Mouse (Mus musculus) heart, adult 18-20 months (tissue): ENCODE measurements around the gene Tnrc6b. TPM values are rescaled to one million over a fixed set of nuclear protein-coding genes. Genes with fewer than 3 reads are reported as not detected.

ENCODE experiments used
- DNase-seq, 2 experiments: peaks; one replicate each; pipeline ENCODE4 v3.0.0; 2021 to 2022; ENCODE audit warnings: mixed read lengths in 1 of 2
- total RNA-seq, 2 experiments: library from RNA; stranded (reverse); gene quantifications; 2 replicates each; pipeline ENCODE4 v1.2.3; 2021

Tnrc6b gene
- total RNA-seq, 2 experiments from 2014 or later, result 42.3 to 48.8 TPM

DNA sequence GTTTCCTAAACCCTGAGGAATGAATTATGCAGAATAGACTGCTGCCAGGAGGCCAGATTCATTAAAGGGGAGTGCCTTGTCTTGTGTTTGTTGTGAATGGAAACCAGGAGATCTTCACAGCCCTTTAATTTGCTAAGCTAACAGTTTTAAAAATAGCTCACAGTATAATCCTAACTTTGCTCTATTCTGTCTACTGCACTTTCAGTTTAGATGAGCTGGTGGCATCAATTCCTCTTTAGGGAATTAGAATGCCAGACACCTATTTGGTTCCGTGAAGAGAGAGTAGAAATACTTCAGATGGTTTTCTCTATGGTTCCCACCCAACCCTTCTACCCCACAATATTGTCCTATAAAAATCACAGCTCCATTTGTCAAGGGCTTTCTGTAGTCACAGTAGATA is 74.6 kb downstream of the Tnrc6b start:
- no peak for DNase-seq

DNA sequence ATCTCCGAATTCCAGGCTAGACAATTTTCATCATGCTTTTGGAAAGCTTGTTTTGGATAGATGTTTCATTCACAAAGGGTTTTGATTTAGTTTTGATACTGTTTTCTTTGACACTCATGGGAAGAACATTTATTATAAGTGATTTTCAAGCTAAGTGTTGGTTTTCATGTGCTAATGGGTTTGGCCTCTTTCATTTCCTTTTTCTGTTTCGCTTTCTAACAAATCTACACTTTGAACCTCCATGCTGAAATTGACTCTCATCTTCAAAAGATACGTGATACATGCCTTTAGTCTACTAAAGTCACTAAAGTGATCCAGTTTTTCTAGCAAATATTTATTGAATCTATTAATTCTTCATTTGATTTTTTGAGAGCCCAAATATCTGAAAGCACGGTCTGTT is 76.6 kb downstream of the Tnrc6b start:
- DNase-seq, result no peak

DNA sequence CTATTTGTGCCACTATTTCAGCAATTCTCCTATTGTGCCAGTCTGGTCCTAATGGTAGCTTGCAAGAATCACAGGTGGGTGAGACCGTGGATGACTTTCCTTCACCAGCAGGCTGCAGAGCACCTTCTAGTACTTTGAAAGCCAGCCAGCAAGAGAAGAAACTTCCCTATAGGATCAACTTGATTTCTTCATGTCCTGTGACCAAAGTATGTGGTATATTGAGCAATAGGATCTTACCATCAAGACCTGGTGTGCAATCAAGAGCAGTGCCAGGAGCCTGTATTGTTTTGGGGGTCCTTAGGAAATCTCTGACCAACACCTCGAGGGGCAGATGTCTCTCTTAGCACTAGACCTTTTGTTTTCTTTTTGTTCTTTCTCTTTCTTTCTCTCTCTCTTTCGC is 81.4 kb downstream of the Tnrc6b start:
- no peak for DNase-seq

DNA sequence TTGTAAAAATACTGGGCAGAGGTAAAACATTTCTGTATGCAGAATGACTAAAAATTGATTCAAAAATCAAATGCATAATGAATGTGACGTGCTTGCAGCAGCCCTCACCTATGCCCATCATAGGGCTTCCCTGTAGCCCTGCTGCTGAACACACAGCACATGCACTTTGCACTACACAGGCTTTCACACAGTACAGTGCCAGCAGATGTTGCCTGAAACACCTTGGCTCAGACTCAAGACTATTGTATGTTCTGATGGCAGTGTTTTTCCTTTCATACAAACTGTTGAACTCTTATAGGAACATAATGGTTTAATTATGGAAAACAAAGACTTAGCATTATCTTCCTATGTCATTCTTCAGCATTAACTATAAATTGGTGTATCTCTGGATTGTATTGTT is 84.0 kb downstream of the Tnrc6b start:
- DNase-seq, result no peak

DNA sequence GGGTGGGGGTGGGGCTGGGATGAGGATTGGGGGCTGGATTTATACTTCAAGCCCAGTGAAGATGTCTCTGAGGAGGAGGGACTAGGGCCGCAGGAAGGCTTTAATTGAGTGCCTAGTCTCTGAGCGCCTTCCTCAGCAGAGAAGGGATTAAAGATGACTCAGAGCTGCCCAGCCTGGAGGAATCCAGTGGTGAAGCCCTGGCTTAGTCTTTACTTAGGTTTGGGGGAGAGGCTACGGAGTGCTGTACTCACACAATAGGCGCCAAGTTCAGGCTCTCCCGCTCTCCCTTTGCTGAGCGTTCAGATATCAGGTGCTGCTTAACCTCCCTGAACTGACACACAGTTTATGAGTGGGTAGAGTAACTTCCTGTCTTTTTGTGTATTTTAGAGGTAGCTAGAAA is 86.6 kb downstream of the Tnrc6b start:
- DNase-seq, result peak; percentile 29 to 47

DNA sequence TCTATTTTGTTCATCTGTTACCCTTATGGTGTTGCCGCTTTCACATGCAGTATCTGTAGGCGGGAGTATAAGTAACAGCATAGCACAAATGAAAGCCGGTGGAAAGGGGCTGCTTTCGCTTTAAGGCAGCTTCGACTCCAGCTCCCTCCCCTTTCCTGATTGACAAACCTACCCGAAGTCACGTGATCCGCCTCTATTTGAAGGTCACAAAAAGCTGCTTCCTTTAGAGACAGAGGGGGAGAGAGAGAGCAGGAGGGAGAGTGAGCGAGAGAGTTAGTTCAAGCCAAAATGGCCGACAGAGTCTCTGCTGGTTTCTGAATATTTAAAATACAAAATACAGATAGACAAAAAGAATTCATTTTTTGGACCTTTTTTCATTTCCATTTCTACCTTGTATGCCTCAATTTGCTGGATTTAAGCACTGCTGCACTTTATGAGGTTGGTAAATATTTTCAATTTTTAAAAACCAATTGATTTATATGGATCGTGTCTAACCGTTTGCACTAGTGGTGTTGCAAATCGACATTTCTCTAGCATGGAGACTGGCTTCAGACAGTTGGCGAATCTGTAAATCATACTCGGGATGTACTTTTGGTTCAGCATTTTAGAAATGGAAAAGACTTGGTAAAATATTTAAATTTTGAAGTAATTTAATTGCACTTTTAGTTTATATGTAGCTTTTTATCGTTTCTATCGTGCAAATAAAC is 87.4 kb downstream of the Tnrc6b start:
- peak; percentile 94 to 97 for DNase-seq

DNA sequence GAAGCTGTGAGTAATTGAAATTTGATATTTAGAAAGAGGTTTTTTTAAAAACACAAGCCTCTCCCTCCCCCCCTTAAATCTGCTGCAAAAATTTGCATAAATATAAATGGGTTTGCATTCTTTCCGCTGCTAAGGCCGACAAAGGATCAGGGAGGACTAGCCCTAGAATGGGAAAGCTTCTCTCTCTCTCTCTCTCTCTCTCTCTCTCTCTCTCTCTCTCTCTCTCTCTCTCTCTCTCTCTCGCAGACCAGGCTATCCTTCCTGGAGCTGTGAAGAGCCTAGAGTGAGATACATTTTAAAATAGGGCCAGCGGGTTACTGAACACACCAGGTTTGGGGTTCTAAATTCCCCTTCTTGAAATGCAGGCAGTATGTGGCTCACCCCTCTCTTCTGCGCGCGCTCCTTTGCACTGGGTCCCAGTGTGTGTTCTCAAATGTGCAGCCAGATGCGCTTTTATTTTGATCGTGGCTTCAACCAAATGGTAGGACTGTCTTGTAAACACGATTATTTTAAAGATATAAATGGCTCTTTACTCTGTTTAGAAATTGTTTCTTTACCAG is 88.0 kb downstream of the Tnrc6b start:
- peak; percentile 42 to 70 for DNase-seq

DNA sequence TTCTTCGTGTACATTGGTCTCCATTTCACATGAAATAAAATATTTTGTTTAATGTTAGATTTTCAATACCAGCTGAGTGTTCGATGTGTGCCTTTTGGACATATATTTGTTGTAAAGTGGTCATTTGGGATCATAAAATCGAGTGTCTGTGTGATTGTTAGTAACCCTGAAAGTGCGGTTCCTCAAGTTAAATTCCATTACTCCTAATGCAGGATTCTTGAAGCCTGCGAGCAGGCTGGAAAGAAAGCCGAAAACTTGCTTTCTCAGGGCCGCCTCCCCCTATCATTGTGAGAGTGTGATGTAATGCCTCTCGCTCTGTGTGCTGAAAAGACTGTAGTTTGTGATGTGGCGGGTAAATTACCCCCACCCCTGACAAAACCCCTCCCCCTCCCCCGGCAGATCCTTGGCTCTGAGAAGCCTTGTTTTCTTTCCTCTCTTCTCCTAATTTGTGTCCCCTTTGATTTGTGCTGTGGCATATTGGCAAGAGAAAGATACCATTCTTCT is 88.6 kb downstream of the Tnrc6b start:
- peak; percentile 43 to 65 for DNase-seq

DNA sequence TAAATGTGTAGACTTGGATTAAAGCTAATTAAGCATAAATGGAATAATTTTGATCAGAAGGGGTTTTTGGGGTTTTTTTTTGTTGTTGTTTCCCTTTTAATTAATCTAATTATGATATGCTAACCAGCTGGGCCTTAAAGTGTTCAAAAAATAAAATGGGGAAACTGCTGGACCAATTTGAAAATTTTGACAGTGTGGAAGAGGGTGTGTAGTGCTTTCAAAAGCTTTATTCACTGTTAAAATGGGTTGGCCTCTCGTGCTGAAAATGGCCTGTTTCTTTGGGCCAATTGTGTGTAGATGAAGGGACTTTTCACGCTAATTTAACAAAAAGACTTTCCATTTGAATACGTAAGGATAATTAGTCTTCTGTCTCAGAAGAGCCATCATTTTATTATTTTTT is 89.1 kb downstream of the Tnrc6b start:
- DNase-seq, result no peak

DNA sequence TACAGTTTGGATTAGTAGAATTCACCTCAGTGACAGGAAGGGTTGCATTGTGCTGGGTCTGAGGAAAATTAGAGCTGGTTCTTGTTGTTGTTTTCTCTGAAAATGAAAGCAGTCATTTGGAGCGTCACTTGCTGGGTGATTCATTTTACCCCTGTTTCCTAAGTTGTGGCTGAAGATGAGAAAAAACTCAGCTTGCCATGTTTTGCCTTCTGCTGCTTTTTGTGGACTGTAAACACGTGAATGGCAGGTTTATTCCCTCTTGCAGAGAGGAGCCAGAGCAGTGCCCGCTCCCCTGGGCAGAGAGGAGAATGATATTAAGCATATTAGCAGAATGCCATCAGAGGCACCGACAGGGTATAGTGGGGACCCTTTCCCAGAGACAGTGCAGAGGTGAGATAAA is 89.7 kb downstream of the Tnrc6b start:
- peak; percentile 13 to 36 for DNase-seq

DNA sequence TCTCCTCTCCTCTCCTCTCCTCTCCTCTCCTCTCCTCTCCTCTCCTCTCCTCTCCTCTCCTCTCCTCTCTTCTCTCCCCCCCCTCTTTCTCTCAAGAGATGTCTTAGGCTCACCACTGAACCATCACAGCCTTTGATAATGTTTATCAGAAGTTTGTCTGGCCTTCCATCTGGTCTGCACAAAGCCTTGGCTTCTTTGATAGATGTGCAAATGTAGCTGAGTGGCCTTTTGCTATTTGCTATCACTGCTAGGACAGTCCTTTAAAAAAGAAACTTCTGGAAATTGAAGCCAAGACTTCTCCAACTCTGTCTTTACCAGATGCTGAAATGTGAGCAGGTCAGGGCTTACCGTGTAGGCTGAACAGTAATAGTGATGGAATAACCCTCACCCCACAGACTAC is 90.5 kb downstream of the Tnrc6b start:
- DNase-seq, result no peak

DNA sequence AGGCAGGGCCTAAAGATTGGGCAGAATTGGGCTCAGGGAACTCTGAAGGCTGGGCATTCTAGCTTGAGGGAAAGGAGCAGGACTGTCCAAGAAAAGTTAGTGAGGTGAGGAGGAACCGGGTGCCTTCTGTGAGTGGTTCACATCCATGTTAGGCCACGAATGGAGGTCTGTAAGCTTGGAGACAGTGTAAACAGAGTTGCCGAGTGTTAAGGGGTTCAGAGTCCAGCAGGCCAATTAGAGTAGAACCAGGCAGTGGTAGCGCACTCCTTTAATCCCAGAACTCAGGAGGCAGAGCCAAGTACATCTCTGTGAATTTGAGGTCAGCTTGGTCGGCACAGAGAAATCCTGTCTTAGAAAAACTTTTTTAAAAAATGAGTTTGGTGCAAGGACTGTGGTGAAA is 96.0 kb downstream of the Tnrc6b start:
- no peak for DNase-seq

DNA sequence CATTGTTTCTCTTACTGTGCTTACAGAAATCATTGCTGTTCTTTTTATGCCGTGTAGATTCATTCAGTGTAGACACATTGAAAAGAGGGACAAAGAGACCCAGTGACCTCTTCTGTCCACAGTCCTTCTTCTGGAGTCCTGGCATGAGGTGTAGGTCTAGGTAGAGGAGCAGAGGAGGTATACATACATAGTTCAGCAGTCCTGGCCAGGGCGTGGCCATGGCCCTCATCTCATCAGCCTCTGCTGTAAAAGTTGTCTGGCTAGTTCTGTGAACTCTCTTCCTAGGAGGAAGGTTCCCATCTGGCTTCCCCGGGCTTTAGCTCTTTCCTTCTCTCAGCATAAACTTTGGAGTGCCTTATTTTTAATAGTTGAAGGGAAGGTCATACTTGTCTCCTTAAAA is 99.1 kb downstream of the Tnrc6b start:
- DNase-seq, result no peak

DNA sequence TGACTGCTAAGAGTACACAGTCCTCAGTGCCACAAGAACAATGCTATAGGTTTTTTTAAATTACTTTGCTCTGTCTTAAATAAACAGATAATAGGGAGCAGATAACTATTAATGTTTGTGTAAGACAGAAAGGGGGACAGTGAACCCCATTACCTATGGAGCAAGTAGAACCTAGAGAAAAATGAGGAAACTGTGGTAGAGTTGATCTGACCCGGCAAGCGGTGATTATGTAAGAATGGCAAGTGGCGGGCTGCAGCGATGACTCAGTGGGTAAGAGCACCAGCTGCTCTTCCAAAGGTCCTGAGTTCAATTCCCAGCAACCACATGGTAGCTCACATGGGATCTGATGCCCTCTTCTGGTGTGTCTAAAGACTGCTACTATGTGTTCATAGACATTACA is 101.7 kb downstream of the Tnrc6b start:
- peak in 1 of 2 experiments; percentile 14 for DNase-seq

DNA sequence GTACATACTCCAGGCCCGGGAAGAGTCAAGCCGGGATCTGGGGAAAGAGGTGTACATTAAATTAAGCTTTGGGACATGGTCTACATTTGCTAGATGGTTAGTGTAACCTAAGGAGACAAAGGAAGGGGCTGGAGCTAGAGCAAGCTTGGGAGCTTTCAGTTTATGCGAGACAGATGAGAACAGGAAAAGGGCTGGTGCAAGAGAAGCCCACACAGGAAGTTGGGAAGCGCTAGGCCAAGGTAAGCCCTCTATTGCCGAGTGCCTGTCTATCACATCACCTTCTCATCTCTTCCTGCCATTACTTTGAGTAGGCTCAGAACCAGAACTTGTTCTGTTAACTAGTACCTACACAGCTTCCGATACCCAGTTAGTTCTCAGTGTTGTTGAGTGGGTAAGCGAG is 103.7 kb downstream of the Tnrc6b start:
- DNase-seq, result no peak

DNA sequence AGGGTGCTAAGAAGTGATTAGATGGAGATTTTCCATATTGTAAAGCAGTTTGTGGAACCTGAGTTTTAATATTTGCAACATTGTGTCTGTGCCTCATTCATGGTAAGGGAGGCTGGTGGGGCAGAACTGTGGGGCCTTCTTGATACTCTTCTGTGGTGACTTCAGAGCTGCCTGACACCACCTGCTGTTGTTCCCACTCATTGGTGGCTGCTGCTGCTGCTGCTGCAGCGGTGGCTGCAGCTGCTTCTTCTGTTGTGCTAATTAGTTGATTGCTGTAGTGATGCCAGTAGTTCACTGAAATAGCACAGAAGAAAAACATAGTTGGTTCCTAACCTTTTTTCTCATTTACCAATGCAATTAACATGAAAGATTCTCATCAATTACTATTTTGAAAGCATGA is 111.2 kb downstream of the Tnrc6b start:
- no peak for DNase-seq

DNA sequence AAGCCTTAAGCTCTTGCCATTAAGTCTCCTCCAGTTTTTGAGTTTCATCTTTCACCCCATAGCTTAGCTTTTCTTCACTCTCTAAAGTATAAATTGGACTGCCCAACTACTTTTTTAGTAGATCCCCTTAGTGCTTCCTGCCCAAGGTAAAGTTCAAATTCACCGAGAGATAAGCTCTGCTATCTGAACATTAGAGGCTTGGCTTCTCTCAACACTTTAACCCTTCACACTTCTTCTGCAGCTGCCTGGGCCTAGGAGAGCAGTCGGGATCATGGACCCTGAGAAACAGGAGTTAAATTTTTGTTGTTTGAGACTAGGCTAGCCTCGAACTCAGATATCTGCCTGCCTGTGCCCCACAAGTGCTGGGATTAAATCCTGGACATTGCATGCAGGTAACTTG is 120.1 kb downstream of the Tnrc6b start:
- DNase-seq, result no peak

DNA sequence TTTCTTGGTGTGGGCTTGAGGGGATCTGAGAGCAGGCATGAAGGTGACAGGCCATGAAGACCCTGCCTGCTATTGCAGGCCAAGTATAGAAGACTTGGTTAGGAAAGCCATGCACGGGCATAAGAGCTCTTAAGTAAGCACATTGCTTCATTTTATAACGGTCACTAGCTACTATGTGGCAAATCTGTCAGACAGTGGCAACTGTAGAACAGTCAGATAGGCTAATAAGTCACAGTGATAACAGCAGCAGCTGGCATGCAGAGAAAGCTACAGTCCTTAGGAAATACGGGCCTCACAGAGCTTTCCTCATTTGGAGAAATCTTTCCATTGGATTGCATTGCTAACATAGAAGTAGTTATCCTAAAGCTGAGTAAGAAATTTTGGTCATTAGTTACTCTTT is 121.7 kb downstream of the Tnrc6b start:
- DNase-seq, result no peak

DNA sequence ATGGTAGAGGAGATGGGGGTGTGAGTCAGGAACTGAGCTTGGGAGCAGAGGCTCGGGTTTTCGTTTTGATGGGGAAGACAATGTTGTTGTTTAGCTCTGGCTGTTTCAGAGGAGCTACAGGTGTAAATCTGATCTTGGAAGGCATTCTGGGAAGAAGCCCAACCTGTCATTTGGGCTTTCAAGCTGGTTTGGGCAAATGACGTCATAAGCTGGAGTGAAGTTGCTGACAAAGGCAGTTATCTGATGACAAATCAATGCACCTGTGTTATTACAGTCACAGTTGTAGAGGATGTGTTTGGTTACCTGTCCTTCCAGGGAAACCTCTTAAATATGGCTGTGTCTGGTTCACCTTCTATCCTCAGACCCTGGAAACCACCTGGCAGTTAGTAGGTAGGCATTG is 125.1 kb downstream of the Tnrc6b start:
- DNase-seq, result no peak

DNA sequence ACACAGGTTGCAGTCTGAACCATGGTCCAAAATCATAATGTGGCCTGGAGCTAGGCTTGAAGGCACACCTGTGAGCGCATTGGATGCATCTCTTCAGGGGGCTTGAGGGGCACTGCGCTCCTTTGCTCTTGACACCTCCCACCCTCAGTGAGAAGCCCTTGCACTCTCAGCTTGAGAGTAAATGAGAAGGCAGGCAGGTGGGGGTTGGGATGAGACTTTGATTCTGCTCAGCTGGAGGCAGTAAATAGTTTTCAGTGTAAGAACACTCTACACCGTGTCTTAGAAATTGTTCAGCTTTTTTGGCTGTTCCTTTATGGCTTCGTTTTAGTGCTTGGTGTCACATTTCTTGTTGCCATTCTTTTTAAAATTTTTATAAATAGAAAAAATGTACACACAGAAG is 127.7 kb downstream of the Tnrc6b start:
- no peak for DNase-seq

DNA sequence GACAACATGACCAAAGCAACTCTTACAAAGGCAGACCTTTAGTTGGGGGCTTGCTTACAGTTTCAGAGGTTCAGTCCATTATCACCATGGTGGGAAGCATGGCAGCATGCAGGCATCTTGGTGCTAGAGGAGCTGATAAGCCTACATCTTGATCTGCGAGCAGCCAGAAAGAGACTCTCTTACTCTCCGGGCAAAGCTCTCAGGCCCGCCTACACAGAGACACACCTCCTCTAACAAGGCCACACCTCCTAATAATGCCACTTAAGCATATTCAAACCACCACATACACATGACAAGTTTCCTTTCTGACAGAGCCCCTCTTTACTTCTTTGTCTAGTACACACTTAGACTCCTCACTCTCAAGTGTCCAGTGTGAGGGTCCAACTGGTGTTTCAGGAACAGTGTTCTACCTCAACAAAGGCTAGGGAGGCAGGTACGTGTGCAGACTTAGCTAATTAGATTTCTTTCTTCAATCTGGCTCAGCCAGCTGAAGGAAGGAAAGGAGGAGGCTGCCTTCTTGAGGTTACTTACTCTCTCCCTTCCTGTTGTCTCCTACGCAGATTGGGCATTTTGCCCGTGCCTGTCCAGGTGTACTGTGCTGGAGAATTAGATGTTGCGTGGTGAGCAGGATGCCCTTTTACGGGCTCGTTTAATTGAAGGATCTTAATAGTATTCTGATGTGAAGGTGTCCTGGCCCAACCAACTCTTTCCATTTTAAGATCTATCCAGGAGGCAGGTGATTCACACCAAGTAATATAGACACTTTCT is 128.7 kb downstream of the Tnrc6b start:
- no peak for DNase-seq

DNA sequence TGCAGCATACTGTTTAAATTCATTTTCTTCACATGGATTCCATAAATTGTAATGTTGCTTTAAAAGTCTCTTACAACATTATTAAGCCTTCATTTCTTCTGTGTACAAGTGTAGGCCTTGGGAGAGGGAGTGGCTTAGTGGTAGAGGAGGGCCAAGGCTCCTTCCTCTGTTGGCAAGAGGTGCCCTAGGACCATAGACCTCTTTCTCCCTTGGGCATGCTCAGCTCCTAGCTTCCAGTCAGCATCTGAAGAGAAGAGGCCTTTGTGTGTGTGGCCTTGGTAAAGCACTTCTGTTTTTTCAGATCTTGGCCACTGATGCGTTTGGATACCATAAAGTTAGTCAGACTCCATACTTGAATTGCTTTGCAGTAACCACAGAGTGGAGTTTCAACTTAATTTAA is 133.1 kb downstream of the Tnrc6b start:
- no peak for DNase-seq

DNA sequence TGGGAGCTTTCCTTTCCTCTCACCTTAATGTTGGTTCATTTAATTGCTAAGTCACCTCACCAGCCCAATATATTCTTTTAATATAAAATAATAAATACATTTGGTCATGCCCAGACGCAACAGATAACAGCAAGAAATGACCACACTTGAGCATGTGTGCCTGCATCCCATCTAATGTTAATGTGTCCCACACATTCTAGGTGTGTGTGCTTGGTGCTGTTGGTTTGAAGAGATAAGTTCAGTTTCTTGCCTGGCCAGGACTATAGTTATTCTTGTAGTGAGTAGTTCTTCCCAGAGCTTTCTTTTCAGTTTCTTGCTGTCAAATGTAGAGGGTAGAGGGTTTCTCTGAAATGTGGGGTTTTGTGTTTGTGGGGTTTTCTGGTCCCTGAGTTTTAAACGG is 133.8 kb downstream of the Tnrc6b start:
- no peak for DNase-seq

DNA sequence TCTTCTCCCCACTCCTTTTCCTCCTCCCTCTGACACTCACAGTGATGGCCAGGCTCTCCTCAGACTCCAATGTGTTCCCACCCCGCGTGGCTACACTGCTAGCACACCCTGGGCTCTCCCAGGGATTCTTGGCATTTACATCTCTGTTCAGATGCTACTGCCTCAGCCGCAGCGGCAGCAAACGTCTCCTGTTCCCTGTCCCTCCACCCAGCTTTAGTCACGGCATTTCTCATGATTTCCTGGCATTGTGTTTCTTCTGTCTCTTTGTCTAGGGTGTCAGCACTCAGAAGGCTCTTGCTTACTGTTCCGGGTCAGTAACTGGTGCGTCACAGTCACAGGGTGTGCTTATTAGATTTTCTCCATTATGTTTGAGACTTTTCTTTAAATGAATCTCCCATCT is 138.9 kb downstream of the Tnrc6b start:
- peak in 1 of 2 experiments; percentile 37 for DNase-seq
